Mouse (Mus musculus): ENCODE data around the gene Lsm10. TPM values are rescaled to one million over a fixed set of nuclear protein-coding genes. Genes with fewer than 3 reads are reported as not detected.
A peak's percentile ranks its signal among the peaks of the same experiment; 100 is the strongest.

Gene Lsm10
- polyA plus RNA-seq (2015; fragmentation: Nextera tagmentation; extraction: Ambion mirVana): 54.8 and 57.5 TPM in 2 replicates

- Histone ChIP-seq H3K27ac (ENCODE audit: low read length) (peak within 1 kb of the TSS; percentile 55; the same call in 1 of the 2 replicates), H3K4me3 (ENCODE audit: low read length) (peak within 1 kb of the TSS; percentile 71), H3K4me1 (ENCODE audit: control insufficient read depth, insufficient read depth, low read length) (0 out of 2 replicates have a peak, but pooled peaks cover 3% of the 10 kb centered on the region), H3K9ac (ENCODE audit: low read depth, low read length) (peak within 1 kb of the TSS; percentile 76), H3K4me2 (ENCODE audit: low read depth, low read length) (peak within 1 kb of the TSS; percentile 63), H3K9me3 (ENCODE audit: control insufficient read depth, low read length) (no peaks in the 10 kb centered on the region), H3K27me3 (replicated peaks; ENCODE audit: control insufficient read depth, insufficient read depth, low read length) (no peaks in the 10 kb centered on the region), H3K36me3 (ENCODE audit: control insufficient read depth, insufficient read depth, low read length) (no peaks in the 10 kb centered on the region; the same call in 1 of the 2 replicates)
- WGBS: 2% methylated on average over 37 of the region's 37 CpGs
- peak; percentile 99 for ATAC-seq
Observed at GRCm38 (mm10) chr4:126096464-126097111, at the start of gene Lsm10. Lsm10 (plus strand) TSS chr4:126096623.

- WGBS: under 1% methylated on average over 56 of the region's 56 CpGs
Observed at GRCm38 (mm10) chr4:126046851-126047585, 49.4 kb upstream of the Lsm10 start, which contains the start of gene Mrps15. Mrps15 (plus strand) TSS chr4:126046925.

GRCm38 (mm10) chr4:126051617-126052016 lies 44.8 kb upstream of the Lsm10 start:
- H3K36me3 ChIP-seq (ENCODE audit: control insufficient read depth, insufficient read depth, low read length): peaks cover 21% of the 10 kb centered on the region
- WGBS: 79% methylated on average over 7 of the region's 7 CpGs
- H3K27ac ChIP-seq (ENCODE audit: low read length): no peak overlapping the region
- no peak overlapping the region for H3K4me2 ChIP-seq (ENCODE audit: low read depth, low read length)
- no peaks in the 10 kb centered on the region for H3K27me3 ChIP-seq (replicated peaks; ENCODE audit: control insufficient read depth, insufficient read depth, low read length)
- H3K9me3 ChIP-seq (ENCODE audit: control insufficient read depth, low read length): no peaks in the 10 kb centered on the region
- no peak overlapping the region for H3K4me3 ChIP-seq (ENCODE audit: low read length)
- ATAC-seq: no peak
- H3K4me1 ChIP-seq (ENCODE audit: control insufficient read depth, insufficient read depth, low read length): peaks cover 10% of the 10 kb centered on the region
- H3K9ac ChIP-seq (ENCODE audit: low read depth, low read length): no peak overlapping the region

More at GRCm38 (mm10) chr4:126046851-126047585, 49.4 kb upstream of the Lsm10 start, which contains the start of gene Mrps15:
- Histone ChIP-seq H3K9ac (ENCODE audit: low read depth, low read length) (peak within 1 kb of the TSS; percentile 93), H3K27me3 (replicated peaks; ENCODE audit: control insufficient read depth, insufficient read depth, low read length) (no peaks in the 10 kb centered on the region), H3K36me3 (ENCODE audit: control insufficient read depth, insufficient read depth, low read length) (peaks cover 8% of the 10 kb centered on the region; the same call in 1 of the 2 replicates), H3K4me1 (ENCODE audit: control insufficient read depth, insufficient read depth, low read length) (peaks cover 10% of the 10 kb centered on the region), H3K27ac (ENCODE audit: low read length) (peak within 1 kb of the TSS; percentile 82), H3K4me2 (ENCODE audit: low read depth, low read length) (peak within 1 kb of the TSS; percentile 84), H3K4me3 (ENCODE audit: low read length) (peak within 1 kb of the TSS; percentile 92), H3K9me3 (ENCODE audit: control insufficient read depth, low read length) (no peaks in the 10 kb centered on the region)
- ATAC-seq: peak; percentile 97

GRCm38 (mm10) chr4:126057207-126058133 lies 39.0 kb upstream of the Lsm10 start:
- 11% methylated on average over 19 of the region's 19 CpGs for WGBS
- peak; percentile 45 for ATAC-seq
- Histone ChIP-seq H3K4me2 (ENCODE audit: low read depth, low read length) (peak overlapping the region; percentile 79), H3K36me3 (ENCODE audit: control insufficient read depth, insufficient read depth, low read length) (peaks cover 12% of the 10 kb centered on the region), H3K9me3 (ENCODE audit: control insufficient read depth, low read length) (no peaks in the 10 kb centered on the region), H3K27ac (ENCODE audit: low read length) (peak overlapping the region; percentile 62; the same call in 1 of the 2 replicates), H3K4me1 (ENCODE audit: control insufficient read depth, insufficient read depth, low read length) (peaks cover 11% of the 10 kb centered on the region), H3K27me3 (replicated peaks; ENCODE audit: control insufficient read depth, insufficient read depth, low read length) (no peaks in the 10 kb centered on the region), H3K9ac (ENCODE audit: low read depth, low read length) (peak overlapping the region; percentile 43), H3K4me3 (ENCODE audit: low read length) (peak overlapping the region; percentile 67)

GRCm38 (mm10) chr4:126058134-126058996 lies 38.1 kb upstream of the Lsm10 start, which contains the start of gene Oscp1:
Oscp1 (plus strand) TSS chr4:126058565.
- Histone ChIP-seq H3K27me3 (replicated peaks; ENCODE audit: control insufficient read depth, insufficient read depth, low read length) (no peaks in the 10 kb centered on the region), H3K36me3 (ENCODE audit: control insufficient read depth, insufficient read depth, low read length) (peaks cover 12% of the 10 kb centered on the region), H3K4me2 (ENCODE audit: low read depth, low read length) (peak within 1 kb of the TSS; percentile 79), H3K9me3 (ENCODE audit: control insufficient read depth, low read length) (no peaks in the 10 kb centered on the region), H3K4me1 (ENCODE audit: control insufficient read depth, insufficient read depth, low read length) (peaks cover 11% of the 10 kb centered on the region), H3K4me3 (ENCODE audit: low read length) (peak within 1 kb of the TSS; percentile 67), H3K27ac (ENCODE audit: low read length) (peak within 1 kb of the TSS; percentile 62; the same call in 1 of the 2 replicates), H3K9ac (ENCODE audit: low read depth, low read length) (peak within 1 kb of the TSS; percentile 64)
- WGBS: 1% methylated on average over 57 of the region's 57 CpGs
- ATAC-seq: peak; percentile 99

- 37% methylated on average over 9 of the region's 9 CpGs for WGBS
- peaks cover 11% of the 10 kb centered on the region for H3K4me1 ChIP-seq (ENCODE audit: control insufficient read depth, insufficient read depth, low read length)
- peak overlapping the region; percentile 64 for H3K9ac ChIP-seq (ENCODE audit: low read depth, low read length)
- peak overlapping the region; percentile 67 for H3K4me3 ChIP-seq (ENCODE audit: low read length)
- H3K27me3 ChIP-seq (replicated peaks; ENCODE audit: control insufficient read depth, insufficient read depth, low read length): no peaks in the 10 kb centered on the region
- H3K4me2 ChIP-seq (ENCODE audit: low read depth, low read length): peak overlapping the region; percentile 79
- peaks cover 11% of the 10 kb centered on the region for H3K36me3 ChIP-seq (ENCODE audit: control insufficient read depth, insufficient read depth, low read length)
- H3K9me3 ChIP-seq (ENCODE audit: control insufficient read depth, low read length): no peaks in the 10 kb centered on the region
- H3K27ac ChIP-seq (ENCODE audit: low read length): no peak overlapping the region
- ATAC-seq: no peak
Observed at GRCm38 (mm10) chr4:126058997-126059362, 37.4 kb upstream of the Lsm10 start.

- Histone ChIP-seq H3K4me1 (ENCODE audit: control insufficient read depth, insufficient read depth, low read length) (peaks cover 3% of the 10 kb centered on the region), H3K4me2 (ENCODE audit: low read depth, low read length) (no peak overlapping the region), H3K9me3 (ENCODE audit: control insufficient read depth, low read length) (no peaks in the 10 kb centered on the region), H3K4me3 (ENCODE audit: low read length) (no peak overlapping the region), H3K9ac (ENCODE audit: low read depth, low read length) (no peak overlapping the region), H3K27me3 (replicated peaks; ENCODE audit: control insufficient read depth, insufficient read depth, low read length) (no peaks in the 10 kb centered on the region), H3K27ac (ENCODE audit: low read length) (no peak overlapping the region), H3K36me3 (ENCODE audit: control insufficient read depth, insufficient read depth, low read length) (no peaks in the 10 kb centered on the region)
- 50% methylated on average over 1 of the region's 1 CpGs for WGBS
- no peak for ATAC-seq
Observed at GRCm38 (mm10) chr4:126062856-126063255, 33.6 kb upstream of the Lsm10 start.

GRCm38 (mm10) chr4:126065241-126065640 lies 31.2 kb upstream of the Lsm10 start:
- H3K27ac ChIP-seq (ENCODE audit: low read length): no peak overlapping the region
- no peak for ATAC-seq
- H3K9me3 ChIP-seq (ENCODE audit: control insufficient read depth, low read length): no peaks in the 10 kb centered on the region
- no peak overlapping the region for H3K9ac ChIP-seq (ENCODE audit: low read depth, low read length)
- H3K4me1 ChIP-seq (ENCODE audit: control insufficient read depth, insufficient read depth, low read length): no peaks in the 10 kb centered on the region
- H3K4me3 ChIP-seq (ENCODE audit: low read length): no peak overlapping the region
- no peaks in the 10 kb centered on the region for H3K36me3 ChIP-seq (ENCODE audit: control insufficient read depth, insufficient read depth, low read length)
- no peaks in the 10 kb centered on the region for H3K27me3 ChIP-seq (replicated peaks; ENCODE audit: control insufficient read depth, insufficient read depth, low read length)
- no peak overlapping the region for H3K4me2 ChIP-seq (ENCODE audit: low read depth, low read length)
- 92% methylated on average over 7 of the region's 7 CpGs for WGBS
